Mouse (Mus musculus) myocyte (in vitro differentiated cells): Measurements from ENCODE around the gene Arhgef6.

Experiments
- CEBPB ChIP-seq: IDR thresholded peaks from 2 replicates; pipeline ENCODE4 v1.6.1; 2011; ENCODE audit warnings: mild to moderate bottlenecking, moderate library complexity; ENCODE audit not compliant: poor library complexity, insufficient read depth, severe bottlenecking
- E2F4 ChIP-seq: IDR thresholded peaks from one replicate; pipeline ENCODE4 v1.6.1; 2011; ENCODE audit warnings: mild to moderate bottlenecking, control low read depth, moderate library complexity; ENCODE audit not compliant: insufficient read depth
- MAX ChIP-seq: IDR thresholded peaks from one replicate; pipeline ENCODE4 v1.6.1; 2011; ENCODE audit warnings: low read depth, mild to moderate bottlenecking, control low read depth
- MYOG ChIP-seq, 3 experiments: IDR thresholded peaks; one replicate each; pipeline ENCODE4 v1.6.1; 2011; ENCODE audit warnings: control low read depth in 2 of 3, low read depth in 2 of 3, mild to moderate bottlenecking in 2 of 3; ENCODE audit not compliant: insufficient read length in 2 of 3, control insufficient read depth in 1 of 3, insufficient read depth in 1 of 3
- POLR2A ChIP-seq: IDR thresholded peaks from one replicate; pipeline ENCODE4 v1.6.1; 2011; ENCODE audit warnings: low read depth, mild to moderate bottlenecking, control low read depth, moderate library complexity; ENCODE audit not compliant: insufficient read length
- POLR2AphosphoS2 ChIP-seq: IDR thresholded peaks from one replicate; pipeline ENCODE4 v1.6.1; 2011; ENCODE audit warnings: low read depth, control low read depth; ENCODE audit not compliant: insufficient read length
- TCF12 ChIP-seq: IDR thresholded peaks from one replicate; pipeline ENCODE4 v1.6.1; 2011; ENCODE audit warnings: mild to moderate bottlenecking, control low read depth; ENCODE audit not compliant: poor library complexity, insufficient read depth, severe bottlenecking

DNA sequence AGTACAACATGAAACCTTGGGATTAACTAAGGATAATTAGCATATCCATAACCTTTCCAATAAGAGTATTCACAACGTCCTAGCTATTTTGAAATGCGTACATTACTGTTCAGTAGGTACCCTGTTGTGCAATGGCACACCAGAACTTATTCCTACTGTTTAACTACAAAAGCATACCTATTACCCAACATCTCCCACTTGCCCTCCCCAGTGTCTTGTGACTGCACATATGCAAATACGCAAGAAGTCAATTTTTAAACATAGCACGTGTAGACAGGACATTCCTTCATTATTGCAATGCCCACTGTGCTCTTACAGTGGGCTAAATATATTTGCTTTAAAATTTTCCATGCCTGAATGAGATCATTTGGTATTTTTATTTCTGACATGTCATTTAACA, 34.4 kb upstream of the Arhgef6 start:
- TF ChIP-seq CEBPB = no peak
- no peak for TF ChIP-seq MAX
- no peak for TF ChIP-seq E2F4
- TF ChIP-seq POLR2AphosphoS2 = no peak
- TF ChIP-seq POLR2A = no peak
- TF ChIP-seq TCF12 = no peak
- TF ChIP-seq MYOG (IDR thresholded peaks at IDR 0.05; ENCODE audit: control insufficient read depth in 1 of 3, insufficient read depth in 1 of 3, insufficient read length in 2 of 3, low read depth in 2 of 3) = no peak
